Mouse (Mus musculus): ENCODE data around the gene Rab3il1. TPM values are rescaled to one million over a fixed set of nuclear protein-coding genes. Genes with fewer than 3 reads are reported as not detected.

Gene Rab3il1
- total RNA-seq, 2 experiments from 2014 or later = 8.9 to 12.8 TPM

Other genes with a start within 250 kb of the Rab3il1 start
- gene Scgb2a2, start 154.1 kb upstream of the Rab3il1 start, total RNA-seq (2021) = not detected
- gene Incenp, start 102.1 kb upstream of the Rab3il1 start, total RNA-seq (2021) = 10 to 100 TPM; 18.3 to 18.6 TPM
- 1,000 to 10,000 TPM; 2,325 to 2,371 TPM for gene Fth1, start 21.1 kb upstream of the Rab3il1 start, total RNA-seq (2021)
- gene Best1, start within 50 bp of the Rab3il1 start, total RNA-seq (2021) = 1 to 10 TPM in 1 of 2 experiments, under 1 TPM in 1; 0.97 to 1.1 TPM
- 10 to 100 TPM; 34.3 to 36.8 TPM for gene Fads3, start 39.9 kb downstream of the Rab3il1 start, total RNA-seq (2021)
- 100 to 1,000 TPM; 230 to 239 TPM for gene Fads2, start 100.1 kb downstream of the Rab3il1 start, total RNA-seq (2021)
- gene Fads1, start 181.2 kb downstream of the Rab3il1 start, total RNA-seq (2021) = 100 to 1,000 TPM; 193 to 203 TPM
- gene Tmem258, start 202.3 kb downstream of the Rab3il1 start, total RNA-seq (2021) = 10 to 100 TPM; 90.6 to 91.7 TPM
- gene Fen1, start 202.5 kb downstream of the Rab3il1 start, total RNA-seq (2021) = 10 to 100 TPM in 1 of 2 experiments, 1 to 10 TPM in 1; 8.8 to 10.1 TPM
- gene Myrf, start 239.1 kb downstream of the Rab3il1 start, total RNA-seq (2021) = 10 to 100 TPM; 29.6 to 31.2 TPM

Measured in layer of hippocampus, postnatal 14 days (tissue).